Mouse (Mus musculus) CD4-positive naive resting alpha-beta T cell, adult 76 days (primary cell): ENCODE results near the gene Olfr1166. TPM values are rescaled to one million over a fixed set of nuclear protein-coding genes. Genes with fewer than 3 reads are reported as not detected.

Source experiments
- total RNA-seq: library from RNA; stranded (reverse); gene quantifications from one replicate; pipeline ENCODE4 v1.2.4, GENCODE M21; 2023

The Olfr1166 gene
- not detected for total RNA-seq

DNA sequence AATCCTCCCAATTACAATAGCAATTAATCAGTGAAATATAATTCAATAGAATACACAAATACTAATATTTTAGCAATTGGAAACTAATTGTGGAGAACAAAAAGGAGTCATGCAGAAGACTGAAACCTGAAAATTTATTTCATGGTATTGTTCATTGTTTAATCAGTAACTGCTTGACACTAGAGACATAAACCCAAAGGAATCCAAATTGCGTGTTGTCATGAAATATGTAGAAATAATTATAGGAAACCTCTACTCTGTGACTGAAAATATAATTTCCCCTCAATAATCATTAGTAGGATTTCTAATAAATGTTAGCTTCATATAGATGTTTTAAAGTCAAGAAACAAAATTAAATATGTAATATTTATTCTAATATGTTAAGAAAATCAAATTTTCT is at the start of gene Olfr1166:
Gene Olfr1166 (minus strand): TSS at position 101 of the 400 bp plus-strand sequence.

DNA sequence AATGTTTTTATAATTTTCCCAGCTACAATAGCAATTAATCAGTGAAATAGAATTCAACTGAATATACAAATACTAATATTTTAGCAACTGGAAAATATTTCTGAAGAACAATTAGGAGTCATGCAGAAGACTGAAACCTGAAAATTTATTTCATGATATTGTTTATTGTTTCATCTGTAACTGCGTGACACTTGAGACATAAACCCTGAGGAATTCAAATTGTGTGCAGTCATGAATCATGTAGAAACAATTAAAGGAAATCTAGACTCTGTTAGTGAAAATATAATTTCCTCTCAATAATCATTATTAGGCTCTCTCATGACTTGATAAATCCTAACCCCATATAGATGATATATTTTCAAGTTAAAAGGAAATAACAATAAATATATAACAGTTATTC is 27.0 kb upstream of the Olfr1166 start, which contains the start of gene Olfr1167:
Gene Olfr1167 (minus strand): TSS at position 101 of the 400 bp plus-strand sequence.

DNA sequence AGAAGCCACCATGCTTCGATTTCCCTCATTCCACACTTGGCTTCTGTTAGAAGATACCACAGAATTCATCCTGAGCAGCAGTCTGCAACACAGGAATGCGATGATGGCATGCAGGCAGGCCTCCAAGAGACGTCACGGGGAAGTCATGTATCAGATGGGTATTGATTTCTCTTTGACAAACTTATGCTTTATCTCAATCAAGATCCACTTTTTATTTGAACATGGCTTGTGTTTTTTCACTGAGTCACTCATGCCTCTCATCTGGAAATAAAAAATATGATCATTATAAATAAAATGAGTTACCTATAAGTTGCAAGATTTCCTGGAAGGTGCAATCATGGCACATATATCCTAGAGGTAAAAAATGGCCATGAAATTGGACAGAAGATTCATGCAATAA is 34.2 kb downstream of the Olfr1166 start, which contains the start of gene Olfr1164:
Gene Olfr1164 (minus strand): TSS at position 101 of the 400 bp plus-strand sequence.

Other genes starting within 250 kb of the Olfr1166 start
- not detected for gene Olfr1153, start 233.3 kb downstream of the Olfr1166 start, total RNA-seq
- not detected for gene Olfr1154, start 223.1 kb downstream of the Olfr1166 start, total RNA-seq
- not detected for gene Olfr1155, start 183.1 kb downstream of the Olfr1166 start, total RNA-seq
- not detected for gene Olfr1156, start 175.2 kb downstream of the Olfr1166 start, total RNA-seq
- gene Olfr1157, start 160.0 kb downstream of the Olfr1166 start, total RNA-seq: not detected
- gene Olfr74, start 153.6 kb downstream of the Olfr1166 start, total RNA-seq: not detected
- gene Olfr1158, start 138.2 kb downstream of the Olfr1166 start, total RNA-seq: not detected
- not detected for gene Olfr1160, start 120.0 kb downstream of the Olfr1166 start, total RNA-seq
- gene Olfr1161, start 105.5 kb downstream of the Olfr1166 start, total RNA-seq: not detected
- not detected for gene Olfr73, start 90.6 kb downstream of the Olfr1166 start, total RNA-seq
- gene Olfr1162, start 77.1 kb downstream of the Olfr1166 start, total RNA-seq: not detected
- not detected for gene Olfr1163, start 56.4 kb downstream of the Olfr1166 start, total RNA-seq
- not detected for gene Olfr1164, start 34.3 kb downstream of the Olfr1166 start, total RNA-seq
- not detected for gene Olfr1167, start 26.9 kb upstream of the Olfr1166 start, total RNA-seq
- not detected for gene Olfr1168, start 53.6 kb upstream of the Olfr1166 start, total RNA-seq
- gene Olfr1170, start 100.1 kb upstream of the Olfr1166 start, total RNA-seq: not detected
- gene Olfr1173, start 151.6 kb upstream of the Olfr1166 start, total RNA-seq: not detected
- gene Olfr1174-ps, start 186.9 kb upstream of the Olfr1166 start, total RNA-seq: not detected
- not detected for gene Olfr1175-ps, start 198.9 kb upstream of the Olfr1166 start, total RNA-seq
- not detected for gene Olfr1176, start 208.4 kb upstream of the Olfr1166 start, total RNA-seq
- gene Olfr1177-ps, start 218.2 kb upstream of the Olfr1166 start, total RNA-seq: not detected